Mouse (Mus musculus) retina, postnatal 7 days (tissue): ENCODE data around the gene Actl11.

Experiments used
- DNase-seq: peaks from one replicate; pipeline ENCODE4 v3.0.0-alpha.2; 2012; ENCODE audit warnings: low read depth, low spot score

Gene Actl11

DNA sequence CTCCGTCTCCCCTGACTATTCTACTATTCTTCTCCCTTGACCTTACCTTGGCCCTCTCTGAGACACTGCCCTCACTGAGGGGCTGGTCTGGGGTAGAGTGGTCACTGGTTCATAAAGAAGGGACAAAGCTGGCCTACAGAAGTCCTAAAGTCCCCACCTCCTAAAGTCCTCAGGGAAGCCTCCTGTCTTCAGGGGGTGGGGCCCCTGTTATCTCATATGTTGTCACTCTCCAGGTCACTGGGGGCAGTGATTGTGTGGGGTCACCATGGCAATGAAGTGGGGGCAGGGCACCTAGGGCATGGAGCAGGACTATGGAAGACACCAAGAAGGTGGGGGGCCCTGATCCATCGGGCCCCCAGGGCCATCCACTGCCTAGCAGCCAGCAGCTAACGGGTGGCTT is at the start of gene Actl11:
Gene Actl11, plus strand, starts transcription at position 301 of the 400 bp plus-strand sequence.
- DNase-seq, result no peak

- no peak for DNase-seq
Observed at GRCm38 (mm10) chr9:107880411-107880810, 47.9 kb upstream of the Actl11 start.

GRCm38 (mm10) chr9:107887804-107888266 is 40.4 kb upstream of the Actl11 start, which contains the start of gene Mon1a:
Gene Mon1a (plus strand): TSS chr9:107888151.
- peak; percentile 64 for DNase-seq

GRCm38 (mm10) chr9:107888267-107888850 is 39.9 kb upstream of the Actl11 start:
- no peak for DNase-seq

GRCm38 (mm10) chr9:107890260-107890659 is 38.0 kb upstream of the Actl11 start:
- DNase-seq, result no peak

DNA sequence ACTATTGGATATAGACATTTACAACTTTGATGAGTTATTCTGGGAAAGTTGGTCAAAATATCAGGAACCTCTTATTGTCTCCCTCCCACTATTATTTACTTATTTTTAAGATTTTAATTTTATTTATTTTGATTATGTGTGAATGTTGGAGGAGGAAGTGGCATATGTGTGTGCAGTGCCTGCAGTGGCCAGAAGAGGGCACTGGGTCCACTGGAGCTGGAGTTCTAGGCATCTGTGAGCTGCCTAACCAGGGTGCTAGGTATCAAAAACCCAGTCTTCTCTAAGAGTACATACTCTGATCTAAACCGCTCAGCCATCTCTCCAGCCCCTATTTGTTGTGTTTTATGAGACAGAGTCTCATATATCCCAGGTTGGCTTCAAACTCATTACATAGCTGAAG is 37.2 kb upstream of the Actl11 start:
- no peak for DNase-seq

DNA sequence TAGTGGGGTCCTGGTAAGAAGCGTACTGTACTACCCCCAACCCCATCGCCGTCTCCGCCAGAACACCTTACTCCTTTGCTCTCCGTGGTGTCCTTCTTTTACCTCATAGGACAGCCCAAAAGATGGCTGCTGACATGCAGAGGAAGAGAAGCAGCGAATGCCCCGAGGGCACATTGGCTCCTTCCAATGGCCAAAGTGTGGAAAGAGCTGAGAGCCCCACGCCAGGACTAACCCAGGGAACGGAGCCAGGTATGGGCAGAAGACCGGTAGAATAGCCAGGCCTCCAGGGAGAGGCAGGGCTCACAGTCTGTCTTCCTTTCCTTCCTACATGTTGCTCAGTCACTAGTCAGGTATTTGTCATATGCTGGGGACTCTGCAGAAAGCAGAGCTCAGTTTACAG is 29.7 kb upstream of the Actl11 start:
- no peak for DNase-seq

DNA sequence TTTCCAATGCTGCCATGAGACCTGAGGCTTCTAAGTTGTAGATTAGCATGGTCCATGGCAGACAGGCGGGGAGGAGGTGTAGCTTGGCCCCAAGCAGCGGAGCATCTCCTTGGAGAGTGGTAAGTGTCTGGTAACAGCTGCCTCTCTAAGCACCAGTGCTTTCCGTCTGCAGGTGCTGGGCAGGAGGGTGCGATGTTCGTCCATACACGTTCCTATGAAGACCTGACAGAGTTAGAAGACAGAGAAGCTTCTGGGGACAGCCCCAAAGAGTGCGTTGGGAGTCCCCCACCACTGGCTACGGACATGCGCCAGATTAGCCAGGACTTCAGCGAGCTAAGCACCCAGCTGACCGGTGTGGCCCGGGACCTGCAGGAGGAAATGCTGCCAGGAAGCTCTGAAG is 28.4 kb upstream of the Actl11 start:
- DNase-seq, result no peak

DNA sequence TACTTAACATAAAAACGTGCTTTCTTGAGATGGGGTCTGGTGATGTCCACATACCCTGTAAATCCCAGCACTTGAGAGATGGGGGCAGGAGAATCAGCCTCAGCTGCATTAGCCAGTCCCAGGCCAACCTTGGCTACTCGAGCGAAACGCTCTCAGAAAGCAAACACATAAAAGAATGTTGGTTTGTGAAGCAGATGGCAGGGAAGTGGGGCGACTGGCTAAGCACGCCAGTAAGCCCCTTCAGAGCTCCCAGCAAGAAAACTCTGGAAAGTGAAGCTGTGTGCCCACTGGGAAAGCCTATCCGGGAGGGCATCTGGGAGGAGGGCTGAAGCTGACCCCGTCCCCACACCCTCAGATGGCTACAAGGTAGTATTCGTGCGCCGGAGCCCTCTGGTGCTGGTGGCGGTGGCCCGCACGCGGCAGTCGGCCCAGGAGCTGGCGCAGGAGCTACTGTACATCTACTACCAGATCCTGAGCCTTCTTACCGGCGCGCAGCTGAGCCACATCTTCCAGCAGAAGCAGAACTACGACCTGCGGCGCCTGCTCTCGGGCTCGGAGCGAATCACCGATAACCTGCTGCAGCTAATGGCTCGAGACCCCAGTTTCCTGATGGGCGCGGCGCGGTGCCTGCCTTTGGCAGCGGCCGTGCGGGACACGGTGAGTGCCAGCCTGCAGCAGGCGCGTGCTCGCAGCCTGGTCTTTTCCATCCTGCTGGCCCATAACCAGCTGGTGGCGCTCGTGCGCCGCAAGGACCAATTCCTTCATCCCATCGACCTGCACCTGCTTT is 27.2 kb upstream of the Actl11 start:
- peak; percentile 62 for DNase-seq

GRCm38 (mm10) chr9:107901627-107901914 is 26.7 kb upstream of the Actl11 start:
- no peak for DNase-seq

GRCm38 (mm10) chr9:107904726-107905125 is 23.5 kb upstream of the Actl11 start:
- peak; percentile 79 for DNase-seq

DNA sequence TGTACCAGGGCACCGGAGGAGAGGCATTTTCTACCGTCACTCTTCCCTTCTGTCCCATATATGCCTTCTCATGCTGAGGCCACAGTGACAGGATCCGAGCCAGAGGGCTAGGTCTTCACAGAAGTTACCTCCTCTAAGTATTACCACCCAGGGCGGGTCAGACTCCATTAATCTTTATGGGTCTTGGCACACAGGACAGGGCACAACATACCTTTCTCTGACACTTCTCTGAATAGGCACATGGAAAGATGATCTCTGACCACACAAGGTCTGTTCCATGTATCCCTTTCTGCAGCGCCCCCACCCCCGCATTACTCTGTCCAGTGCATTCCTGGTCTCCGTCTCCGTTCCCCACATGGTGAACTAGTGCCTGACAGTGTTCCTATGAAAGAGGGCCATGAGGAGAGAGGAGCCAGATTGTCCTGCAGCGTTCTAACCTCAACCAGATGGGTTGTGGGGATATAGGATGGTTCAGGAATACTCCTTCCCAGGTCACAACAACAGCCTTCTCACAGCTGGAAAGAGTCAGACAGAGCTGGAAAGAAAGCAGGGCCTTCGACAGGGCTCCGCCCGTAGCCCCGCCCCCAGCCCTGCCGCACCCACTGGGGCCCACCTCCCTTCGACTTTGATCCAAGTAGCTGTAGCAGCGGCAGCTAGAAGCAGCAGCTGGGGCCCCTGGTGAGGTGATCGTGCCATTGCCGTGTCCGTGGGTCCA is 21.9 kb upstream of the Actl11 start, which contains the start of gene Mst1r:
Gene Mst1r, plus strand, starts transcription at position 622 of the 715 bp plus-strand sequence.
- DNase-seq, result no peak

DNA sequence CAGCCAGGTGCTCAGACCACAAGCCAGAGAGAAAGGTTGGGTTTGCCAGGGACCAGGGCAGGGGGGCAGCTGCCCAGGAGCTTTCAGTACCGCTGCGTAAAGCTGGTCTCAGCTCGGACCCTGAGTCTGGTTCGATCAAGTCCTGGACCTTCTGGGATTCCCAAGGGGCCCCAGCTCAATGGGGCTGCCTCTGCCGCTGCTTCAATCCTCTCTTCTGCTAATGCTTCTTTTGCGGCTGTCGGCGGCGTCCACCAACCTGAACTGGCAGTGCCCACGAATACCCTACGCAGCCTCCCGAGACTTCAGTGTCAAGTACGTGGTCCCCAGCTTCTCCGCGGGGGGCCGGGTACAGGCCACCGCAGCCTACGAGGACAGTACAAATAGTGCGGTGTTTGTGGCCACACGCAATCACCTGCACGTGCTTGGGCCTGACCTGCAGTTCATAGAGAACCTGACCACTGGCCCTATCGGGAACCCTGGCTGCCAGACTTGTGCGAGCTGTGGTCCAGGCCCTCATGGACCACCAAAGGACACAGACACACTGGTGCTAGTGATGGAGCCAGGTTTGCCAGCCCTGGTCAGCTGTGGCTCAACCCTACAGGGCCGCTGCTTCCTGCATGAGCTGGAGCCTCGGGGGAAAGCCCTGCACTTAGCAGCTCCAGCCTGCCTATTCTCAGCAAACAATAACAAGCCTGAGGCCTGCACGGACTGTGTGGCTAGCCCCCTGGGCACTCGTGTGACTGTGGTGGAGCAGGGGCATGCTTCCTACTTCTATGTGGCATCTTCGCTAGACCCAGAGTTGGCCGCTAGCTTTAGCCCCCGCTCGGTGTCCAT is 21.1 kb upstream of the Actl11 start:
- DNase-seq, result no peak

DNA sequence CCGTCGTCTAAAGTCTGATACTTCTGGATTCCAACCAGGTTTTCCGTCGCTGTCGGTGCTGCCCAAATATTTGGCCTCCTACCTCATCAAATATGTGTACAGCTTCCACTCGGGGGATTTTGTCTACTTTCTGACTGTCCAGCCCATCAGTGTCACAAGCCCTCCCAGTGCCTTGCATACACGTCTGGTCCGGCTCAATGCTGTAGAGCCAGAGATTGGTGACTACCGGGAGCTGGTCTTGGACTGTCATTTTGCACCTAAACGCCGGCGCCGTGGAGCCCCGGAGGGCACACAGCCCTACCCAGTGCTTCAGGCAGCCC is 20.5 kb upstream of the Actl11 start:
- no peak for DNase-seq

DNA sequence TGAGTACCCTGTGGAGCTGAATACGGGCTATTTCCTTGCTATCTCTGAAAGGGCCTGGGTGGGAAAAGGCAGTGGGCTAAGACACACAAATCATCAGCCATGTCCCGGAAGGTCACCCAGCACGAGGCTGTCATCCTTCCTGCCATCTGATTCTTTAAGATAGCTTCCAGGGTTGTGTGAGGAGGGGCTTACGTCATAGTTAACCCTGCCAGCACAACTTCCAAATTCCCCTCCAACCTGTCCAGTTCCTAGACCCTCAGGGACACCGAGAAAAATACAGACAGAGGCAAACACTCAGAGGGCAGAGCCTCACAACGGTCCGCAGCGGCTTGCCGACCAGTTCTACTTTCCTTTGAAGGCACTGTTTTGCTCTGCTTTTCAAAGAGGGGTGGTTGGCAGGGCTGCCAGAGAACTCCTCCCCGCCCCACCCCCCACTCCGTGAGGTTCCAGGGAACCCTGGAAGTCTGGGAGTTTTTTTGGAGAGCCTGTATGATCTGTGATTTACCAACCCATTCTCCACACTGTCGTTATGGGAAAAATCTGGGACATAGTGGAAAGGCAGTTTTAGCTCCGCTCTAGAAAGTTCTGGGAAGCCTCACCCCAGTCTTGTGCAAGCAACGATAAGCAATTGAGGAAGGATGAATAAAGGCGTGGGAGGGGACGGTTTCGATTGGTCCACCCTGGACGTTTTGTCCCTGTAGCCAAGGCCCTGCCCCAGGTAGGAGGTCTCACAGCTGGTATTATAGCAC is 19.7 kb upstream of the Actl11 start:
- no peak for DNase-seq

- DNase-seq, result no peak
Observed at GRCm38 (mm10) chr9:107910025-107910769, 18.1 kb upstream of the Actl11 start.

GRCm38 (mm10) chr9:107914764-107915420 is 13.4 kb upstream of the Actl11 start:
- DNase-seq, result no peak

DNA sequence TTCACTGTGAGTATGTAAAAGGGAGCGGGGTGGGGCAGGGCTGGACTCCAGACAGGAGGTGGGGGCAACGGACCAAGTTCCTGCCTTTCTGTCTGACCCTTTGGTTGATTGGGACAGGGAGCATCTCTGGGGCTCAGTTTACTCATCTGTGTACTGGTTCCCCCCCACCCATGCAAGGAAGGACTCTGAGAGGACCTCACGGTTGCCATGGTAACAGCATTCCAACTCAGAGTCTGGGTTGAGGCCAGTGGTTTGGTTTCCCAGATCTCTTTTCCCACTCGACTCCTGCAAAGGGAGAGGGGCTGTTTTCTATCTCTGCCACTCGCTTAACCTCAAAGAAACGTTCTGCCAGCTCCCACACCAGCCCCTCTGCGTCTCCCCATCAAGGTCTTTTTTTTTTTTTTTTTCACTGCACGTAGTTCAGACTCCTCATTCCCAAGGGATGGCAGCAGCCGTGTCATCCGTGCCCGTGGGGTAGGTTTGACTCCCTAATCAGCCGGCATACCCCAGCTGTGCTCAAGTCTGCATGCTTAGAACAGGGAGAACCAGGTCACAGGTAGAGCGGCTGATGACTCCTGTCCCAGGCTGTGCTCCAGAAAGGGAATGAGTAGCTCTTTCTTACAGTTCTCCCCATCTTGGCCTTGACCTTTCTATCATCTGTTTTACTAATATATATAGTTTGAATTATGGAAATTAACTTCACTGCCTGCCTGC is 10.2 kb upstream of the Actl11 start:
- no peak for DNase-seq

DNA sequence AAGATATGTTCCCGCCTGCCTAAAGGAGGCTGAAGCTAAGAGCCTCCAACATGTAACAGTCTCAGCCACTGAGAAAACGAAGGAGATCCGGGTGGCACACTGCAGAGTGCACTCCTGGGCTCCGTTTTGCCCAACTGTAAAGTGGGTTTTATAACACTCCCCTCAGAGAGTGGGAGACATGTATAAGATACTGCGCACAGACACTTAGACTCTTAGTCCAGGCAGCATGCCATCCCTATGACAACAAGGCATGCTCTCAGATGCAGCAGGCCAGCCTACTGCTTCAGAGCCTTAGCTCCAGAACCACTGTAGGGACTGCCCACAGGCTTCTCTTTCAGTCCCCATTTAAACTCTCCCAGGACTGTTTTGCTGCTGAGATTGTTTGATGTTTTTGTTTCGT is 9.4 kb upstream of the Actl11 start:
- DNase-seq, result no peak
